Mouse (Mus musculus): Measurements from ENCODE around the gene Zfp219. TPM values are rescaled to one million over a fixed set of nuclear protein-coding genes. Genes with fewer than 3 reads are reported as not detected.

Zfp219 gene
- polyA plus RNA-seq, 1 experiment, result 253 TPM

GRCm38 (mm10) chr14:52018248-52019050 lies 2.1 kb downstream of the Zfp219 start:
- TF ChIP-seq CTCF (IDR thresholded peaks at IDR 0.05; ENCODE audit: borderline replicate concordance, control insufficient read depth, extremely low read depth, insufficient read depth, low read length, poor library complexity), result no peak
- no peak for TF ChIP-seq POLR2A (IDR thresholded peaks at IDR 0.05; ENCODE audit: control insufficient read depth, extremely low read depth, insufficient read depth, low read length, poor library complexity)
- H3K4me3 ChIP-seq (ENCODE audit: control insufficient read depth, insufficient read depth, low read length), result no peak overlapping the region
- 90% methylated on average over 15 of the region's 15 CpGs for WGBS
- no peak overlapping the region for H3K27ac ChIP-seq (ENCODE audit: control insufficient read depth, insufficient read depth, low read length)
- H3K4me1 ChIP-seq (replicated peaks; ENCODE audit: control insufficient read depth, insufficient read depth, low read length), result peaks cover 27% of the 10 kb centered on the region
- no peaks in the 10 kb centered on the region for H3K27me3 ChIP-seq (ENCODE audit: control insufficient read depth, insufficient read depth, low read length)
- peak; percentile 16 for DNase-seq
- no peaks in the 10 kb centered on the region for H3K36me3 ChIP-seq (ENCODE audit: control insufficient read depth, insufficient read depth, low read length)

DNA sequence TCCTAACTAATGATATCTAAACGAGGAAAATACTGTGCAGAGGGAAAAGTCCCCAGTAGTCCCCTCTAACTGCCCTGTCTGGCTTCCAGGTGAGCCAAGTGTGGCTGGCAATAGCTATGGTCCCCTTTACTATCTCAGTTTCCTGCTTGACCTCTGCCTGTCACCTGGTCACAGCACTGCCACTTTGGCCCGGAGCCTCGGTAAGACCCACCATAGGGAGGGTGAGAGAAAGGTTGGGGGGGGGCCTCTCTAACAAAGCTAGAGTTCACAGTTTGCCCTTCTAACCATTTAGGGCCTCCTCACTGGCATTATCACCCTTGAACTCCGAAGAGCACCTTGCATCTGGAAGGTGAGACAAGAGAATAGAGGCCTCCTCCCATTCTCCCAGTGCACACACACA lies 2.9 kb downstream of the Zfp219 start:
- 94% methylated on average over 4 of the region's 4 CpGs for WGBS
- DNase-seq, result no peak
- no peak overlapping the region for H3K27ac ChIP-seq (ENCODE audit: control insufficient read depth, insufficient read depth, low read length)
- H3K4me1 ChIP-seq (replicated peaks; ENCODE audit: control insufficient read depth, insufficient read depth, low read length), result peaks cover 24% of the 10 kb centered on the region
- TF ChIP-seq CTCF (IDR thresholded peaks at IDR 0.05; ENCODE audit: borderline replicate concordance, control insufficient read depth, extremely low read depth, insufficient read depth, low read length, poor library complexity) (no peak), POLR2A (IDR thresholded peaks at IDR 0.05; ENCODE audit: control insufficient read depth, extremely low read depth, insufficient read depth, low read length, poor library complexity) (no peak)
- H3K4me3 ChIP-seq (ENCODE audit: control insufficient read depth, insufficient read depth, low read length), result no peak overlapping the region
- no peaks in the 10 kb centered on the region for H3K27me3 ChIP-seq (ENCODE audit: control insufficient read depth, insufficient read depth, low read length)
- H3K36me3 ChIP-seq (ENCODE audit: control insufficient read depth, insufficient read depth, low read length), result no peaks in the 10 kb centered on the region

DNA sequence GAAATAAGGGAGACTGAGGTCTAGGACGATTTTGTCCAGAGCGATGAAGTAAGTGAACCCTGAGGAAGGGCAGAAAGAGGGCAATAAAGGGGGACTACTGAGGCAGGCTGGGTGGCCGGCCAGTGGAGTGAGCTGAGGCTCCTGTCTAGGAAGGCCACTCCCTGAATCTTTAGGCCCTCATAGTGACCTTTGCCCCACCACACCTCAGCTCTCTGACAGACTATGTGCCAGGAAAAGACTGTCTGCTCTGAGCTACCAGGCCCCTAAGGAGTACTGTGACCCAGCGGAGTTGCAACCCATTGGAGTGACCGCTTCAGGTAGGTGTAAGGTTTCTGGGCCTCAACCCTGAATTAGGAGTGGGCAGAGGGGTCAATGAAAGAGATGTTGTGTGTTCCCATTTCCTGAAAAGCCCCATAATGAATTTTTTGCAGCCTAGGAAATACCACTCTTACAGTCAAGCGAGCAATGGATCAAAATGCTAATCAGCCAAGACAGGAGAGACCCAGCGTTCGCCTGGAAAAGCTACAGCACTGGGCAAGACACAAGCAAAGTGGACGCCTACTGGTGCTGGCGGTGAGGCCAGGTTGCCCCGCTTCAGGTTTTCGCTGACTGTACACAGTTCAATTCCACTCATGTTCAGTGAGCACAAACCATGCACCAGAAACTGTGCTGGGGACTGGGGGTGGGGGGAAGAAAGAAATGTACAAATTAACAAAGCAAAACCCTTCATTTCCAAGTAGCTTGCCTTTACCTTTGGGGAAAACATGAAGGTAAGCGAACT lies 3.7 kb downstream of the Zfp219 start:
- Histone ChIP-seq H3K27me3 (ENCODE audit: control insufficient read depth, insufficient read depth, low read length) (no peaks in the 10 kb centered on the region), H3K4me1 (replicated peaks; ENCODE audit: control insufficient read depth, insufficient read depth, low read length) (peaks cover 23% of the 10 kb centered on the region), H3K36me3 (ENCODE audit: control insufficient read depth, insufficient read depth, low read length) (no peaks in the 10 kb centered on the region), H3K27ac (ENCODE audit: control insufficient read depth, insufficient read depth, low read length) (no peak overlapping the region), H3K4me3 (ENCODE audit: control insufficient read depth, insufficient read depth, low read length) (no peak overlapping the region)
- DNase-seq, result no peak
- WGBS, result 95% methylated on average over 13 of the region's 13 CpGs
- TF ChIP-seq CTCF (IDR thresholded peaks at IDR 0.05; ENCODE audit: borderline replicate concordance, control insufficient read depth, extremely low read depth, insufficient read depth, low read length, poor library complexity) (no peak), POLR2A (IDR thresholded peaks at IDR 0.05; ENCODE audit: control insufficient read depth, extremely low read depth, insufficient read depth, low read length, poor library complexity) (no peak)

DNA sequence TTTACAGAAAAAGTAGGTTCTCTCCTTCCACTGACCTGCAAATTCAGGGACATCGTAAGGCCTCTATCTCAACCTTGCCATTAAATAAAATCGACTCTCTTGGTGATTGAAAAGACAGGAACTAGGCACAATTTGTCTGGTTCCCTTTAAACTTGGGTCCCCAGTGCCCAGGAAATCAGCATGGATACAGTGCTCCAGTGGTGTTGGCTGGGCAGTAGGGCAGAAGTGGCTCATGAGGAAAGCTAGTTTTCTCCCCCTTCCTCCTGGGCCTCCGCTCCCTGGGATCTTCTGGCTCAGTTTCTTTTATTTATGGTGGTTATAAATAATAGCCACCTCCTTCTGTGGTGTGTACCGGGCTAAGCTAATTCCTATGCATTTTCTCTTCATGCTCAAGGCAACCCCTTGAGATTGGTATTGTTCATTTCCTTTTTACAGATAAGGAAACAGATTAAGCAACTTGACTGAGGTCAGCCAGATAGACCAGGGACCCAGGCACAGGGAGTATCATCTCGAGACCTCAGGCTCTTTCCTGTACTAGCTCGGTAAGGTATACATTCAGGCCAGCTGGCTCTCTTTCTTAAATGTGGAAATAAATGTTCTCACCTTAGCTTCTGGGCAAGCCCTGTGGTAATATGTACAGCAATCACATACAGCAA lies 5.0 kb downstream of the Zfp219 start, which contains the start of gene Tmem253:
TSS of gene Tmem253 (plus strand) at position 214 of the 656 bp plus-strand sequence.
- WGBS, result 26% methylated on average over 6 of the region's 6 CpGs
- Histone ChIP-seq H3K27me3 (ENCODE audit: control insufficient read depth, insufficient read depth, low read length) (no peaks in the 10 kb centered on the region), H3K4me3 (ENCODE audit: control insufficient read depth, insufficient read depth, low read length) (peak within 1 kb of the TSS; percentile 49), H3K27ac (ENCODE audit: control insufficient read depth, insufficient read depth, low read length) (peak within 1 kb of the TSS; percentile 69), H3K4me1 (replicated peaks; ENCODE audit: control insufficient read depth, insufficient read depth, low read length) (peaks cover 25% of the 10 kb centered on the region), H3K36me3 (ENCODE audit: control insufficient read depth, insufficient read depth, low read length) (no peaks in the 10 kb centered on the region)
- no peak for TF ChIP-seq POLR2A (IDR thresholded peaks at IDR 0.05; ENCODE audit: control insufficient read depth, extremely low read depth, insufficient read depth, low read length, poor library complexity)
- TF ChIP-seq CTCF (IDR thresholded peaks at IDR 0.05; ENCODE audit: borderline replicate concordance, control insufficient read depth, extremely low read depth, insufficient read depth, low read length, poor library complexity), result no peak
- DNase-seq, result peak; percentile 9

DNA sequence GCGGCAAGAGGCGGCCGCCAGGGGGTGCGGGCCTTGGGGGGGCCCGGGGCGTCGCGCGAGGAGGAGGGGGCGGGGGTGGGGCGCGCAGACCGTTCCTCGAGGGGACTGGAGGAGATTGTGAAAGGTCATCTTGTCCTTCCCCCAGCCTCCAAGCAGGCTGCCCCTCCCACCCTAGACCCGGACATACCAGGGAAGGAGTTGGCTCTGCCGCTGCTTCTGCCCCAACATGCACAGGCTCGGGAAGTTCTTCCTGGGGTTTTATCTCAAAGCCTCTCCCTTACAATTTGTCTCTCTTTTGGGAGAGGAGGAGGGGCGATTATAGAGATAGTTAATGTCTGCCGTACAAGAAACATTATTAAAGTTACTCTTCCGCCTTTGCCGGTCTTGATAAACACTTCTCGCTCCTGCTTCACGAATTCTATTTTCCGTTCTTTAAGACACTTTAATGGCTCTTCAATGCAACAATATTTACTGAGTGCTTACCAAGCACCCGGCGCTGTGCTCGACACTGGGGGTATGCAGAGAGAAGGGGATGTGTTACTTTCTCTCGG lies 5.7 kb downstream of the Zfp219 start:
- peak; percentile 40 for DNase-seq
- TF ChIP-seq CTCF (IDR thresholded peaks at IDR 0.05; ENCODE audit: borderline replicate concordance, control insufficient read depth, extremely low read depth, insufficient read depth, low read length, poor library complexity) (no peak), POLR2A (IDR thresholded peaks at IDR 0.05; ENCODE audit: control insufficient read depth, extremely low read depth, insufficient read depth, low read length, poor library complexity) (no peak)
- Histone ChIP-seq H3K4me1 (replicated peaks; ENCODE audit: control insufficient read depth, insufficient read depth, low read length) (peaks cover 32% of the 10 kb centered on the region), H3K27ac (ENCODE audit: control insufficient read depth, insufficient read depth, low read length) (peak overlapping the region; percentile 69), H3K4me3 (ENCODE audit: control insufficient read depth, insufficient read depth, low read length) (peak overlapping the region; percentile 49), H3K36me3 (ENCODE audit: control insufficient read depth, insufficient read depth, low read length) (no peaks in the 10 kb centered on the region), H3K27me3 (ENCODE audit: control insufficient read depth, insufficient read depth, low read length) (no peaks in the 10 kb centered on the region)
- under 1% methylated on average over 28 of the region's 28 CpGs for WGBS

DNA sequence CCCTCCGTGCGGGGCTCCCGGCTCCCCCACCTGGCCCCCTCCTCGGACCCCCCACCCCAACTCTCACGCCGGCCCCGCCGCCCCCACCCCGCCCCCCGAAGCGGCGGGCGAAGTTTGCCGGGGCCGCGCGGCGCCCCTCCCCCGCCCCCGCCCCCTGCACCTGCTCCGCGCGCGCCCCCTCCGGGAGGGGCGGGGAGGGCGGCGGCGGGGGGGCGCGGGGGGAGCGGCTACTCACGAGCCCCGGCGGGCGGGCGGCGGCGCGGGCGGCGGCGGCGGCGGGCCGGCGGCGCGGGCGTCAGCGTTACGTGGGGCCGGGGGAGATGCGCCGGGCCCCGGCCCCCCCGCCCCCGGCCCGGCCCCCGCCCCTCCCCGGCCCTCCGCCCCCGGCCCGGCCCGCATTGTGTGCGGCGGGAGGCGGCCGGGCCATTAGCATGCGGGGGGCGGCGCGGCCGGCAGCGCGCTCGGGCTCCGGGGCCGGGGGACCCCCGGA lies 6.2 kb downstream of the Zfp219 start:
- 1% methylated on average over 12 of the region's 80 CpGs for WGBS
- TF ChIP-seq CTCF (IDR thresholded peaks at IDR 0.05; ENCODE audit: borderline replicate concordance, control insufficient read depth, extremely low read depth, insufficient read depth, low read length, poor library complexity) (no peak), POLR2A (IDR thresholded peaks at IDR 0.05; ENCODE audit: control insufficient read depth, extremely low read depth, insufficient read depth, low read length, poor library complexity) (no peak)
- peak overlapping the region; percentile 61 for H3K4me3 ChIP-seq (ENCODE audit: control insufficient read depth, insufficient read depth, low read length)
- no peak for DNase-seq
- H3K36me3 ChIP-seq (ENCODE audit: control insufficient read depth, insufficient read depth, low read length), result no peaks in the 10 kb centered on the region
- peaks cover 37% of the 10 kb centered on the region for H3K4me1 ChIP-seq (replicated peaks; ENCODE audit: control insufficient read depth, insufficient read depth, low read length)
- H3K27me3 ChIP-seq (ENCODE audit: control insufficient read depth, insufficient read depth, low read length), result no peaks in the 10 kb centered on the region
- H3K27ac ChIP-seq (ENCODE audit: control insufficient read depth, insufficient read depth, low read length), result peak overlapping the region; percentile 69; the same call in 1 of the 2 replicates
